Mouse (Mus musculus): ENCODE results near the gene Ykt6.
A peak's percentile ranks its signal among the peaks of the same experiment; 100 is the strongest.
"Not testable (repeated sequence)": the region's sequence is repeated elsewhere in the genome, so short reads cannot be mapped to it uniquely, and the experiment has no call there.

Ykt6 gene

GRCm38 (mm10) chr11:5990910-5991309, 35.4 kb downstream of the Ykt6 start:
- no peak for DNase-seq (ENCODE audit: low spot score in 2 of 2)

- DNase-seq (ENCODE audit: low spot score in 2 of 2): no peak
Measured at GRCm38 (mm10) chr11:5994212-5994611, 38.7 kb downstream of the Ykt6 start.

GRCm38 (mm10) chr11:5994880-5995279, 39.4 kb downstream of the Ykt6 start:
- no peak for DNase-seq (ENCODE audit: low spot score in 2 of 2)

- peak in 1 of 2 experiments; percentile 89 for DNase-seq (ENCODE audit: low spot score in 2 of 2)
Measured at GRCm38 (mm10) chr11:5995989-5996388, 40.5 kb downstream of the Ykt6 start.

GRCm38 (mm10) chr11:5998472-5998871, 43.0 kb downstream of the Ykt6 start:
- no peak for DNase-seq (ENCODE audit: low spot score in 2 of 2)

GRCm38 (mm10) chr11:5999832-6000771, 44.6 kb downstream of the Ykt6 start:
- DNase-seq (ENCODE audit: low spot score in 2 of 2): peak; percentile 87 to 92

GRCm38 (mm10) chr11:6000961-6001682, 45.6 kb downstream of the Ykt6 start:
- no peak for DNase-seq (ENCODE audit: low spot score in 2 of 2)

GRCm38 (mm10) chr11:6001981-6002649, 46.6 kb downstream of the Ykt6 start:
- peak in 1 of 2 experiments; percentile 70 for DNase-seq (ENCODE audit: low spot score in 2 of 2)

- DNase-seq (ENCODE audit: low spot score in 2 of 2): no peak
Measured at GRCm38 (mm10) chr11:6003046-6003639, 47.6 kb downstream of the Ykt6 start.

GRCm38 (mm10) chr11:6005374-6006043, 50.0 kb downstream of the Ykt6 start:
- DNase-seq (ENCODE audit: low spot score in 2 of 2): not testable (repeated sequence)

- not testable (repeated sequence) for DNase-seq (ENCODE audit: low spot score in 2 of 2)
Measured at GRCm38 (mm10) chr11:6006351-6007009, 51.0 kb downstream of the Ykt6 start.

- not testable (repeated sequence) for DNase-seq (ENCODE audit: low spot score in 2 of 2)
Measured at GRCm38 (mm10) chr11:6007010-6007778, 51.7 kb downstream of the Ykt6 start.

- DNase-seq (ENCODE audit: low spot score in 2 of 2): not testable (repeated sequence)
Measured at GRCm38 (mm10) chr11:6007779-6008128, 52.3 kb downstream of the Ykt6 start.

GRCm38 (mm10) chr11:6010751-6011482, 55.4 kb downstream of the Ykt6 start:
- not testable (repeated sequence) for DNase-seq (ENCODE audit: low spot score in 2 of 2)

- DNase-seq (ENCODE audit: low spot score in 2 of 2): no peak
Measured at GRCm38 (mm10) chr11:6011879-6012278, 56.4 kb downstream of the Ykt6 start.

- DNase-seq (ENCODE audit: low spot score in 2 of 2): no peak
Measured at GRCm38 (mm10) chr11:6013359-6013758, 57.9 kb downstream of the Ykt6 start.

- DNase-seq (ENCODE audit: low spot score in 2 of 2): no peak
Measured at GRCm38 (mm10) chr11:6015011-6015431, 59.5 kb downstream of the Ykt6 start.

GRCm38 (mm10) chr11:6016368-6016767, 60.9 kb downstream of the Ykt6 start:
- DNase-seq (ENCODE audit: low spot score in 2 of 2): no peak

GRCm38 (mm10) chr11:6016797-6017395, 61.4 kb downstream of the Ykt6 start:
- DNase-seq (ENCODE audit: low spot score in 2 of 2): no peak
